In genomic region chr4:45083487-45083886, GRCm38 (mm10) we compare ENCODE assay signal across 7 mouse cellular contexts. TPM values are rescaled to one million over a fixed set of nuclear protein-coding genes. Genes with fewer than 3 reads are reported as not detected.
DNase-seq lines count a peak whose midpoint lies in the region; ATAC-seq lines count a peak whose summit lies in the region.

No protein-coding gene starts in this region.

- no peak for DNase-seq in lung, postnatal 14 days
- DNase-seq in natural killer cell, adult 2 months (ENCODE audit: low spot score in 2 of 2): no peak
- DNase-seq in right cerebral cortex, postnatal 14 days: no peak

- no peak overlapping the region for H3K27ac ChIP-seq in lung, embryonic 15.5 days
- H3K27ac ChIP-seq in embryonic facial prominence, embryonic 12.5 days: no peak overlapping the region
- no peak overlapping the region for H3K27ac ChIP-seq in intestine, embryonic 16.5 days (ENCODE audit: low read length)
- peak overlapping the region; percentile 68 for H3K27ac ChIP-seq in midbrain, embryonic 16.5 days (ENCODE audit: low read length)

- H3K9ac ChIP-seq in lung, embryonic 15.5 days: peak overlapping the region; percentile 81
- H3K9ac ChIP-seq in embryonic facial prominence, embryonic 12.5 days: peak overlapping the region; percentile 91; the same call in 1 of the 2 replicates
- H3K9ac ChIP-seq in intestine, embryonic 16.5 days (ENCODE audit: low read depth, low read length): peak overlapping the region; percentile 94
- peak overlapping the region; percentile 87 for H3K9ac ChIP-seq in midbrain, embryonic 16.5 days (ENCODE audit: low read depth, low read length)

- peak overlapping the region; percentile 89 for H3K4me3 ChIP-seq in lung, embryonic 15.5 days
- peak overlapping the region; percentile 87 for H3K4me3 ChIP-seq in embryonic facial prominence, embryonic 12.5 days
- H3K4me3 ChIP-seq in intestine, embryonic 16.5 days (ENCODE audit: low read length): peak overlapping the region; percentile 89
- H3K4me3 ChIP-seq in midbrain, embryonic 16.5 days (ENCODE audit: low read depth, low read length): peak overlapping the region; percentile 78

- WGBS in lung, embryonic 15.5 days: 2% methylated on average over 8 of the region's 8 CpGs
- 2% methylated on average over 8 of the region's 8 CpGs for WGBS in embryonic facial prominence, embryonic 12.5 days
- WGBS in intestine, embryonic 16.5 days: 6% methylated on average over 8 of the region's 8 CpGs
- 0% methylated on average over 8 of the region's 8 CpGs for WGBS in midbrain, embryonic 16.5 days

- ATAC-seq in lung, embryonic 15.5 days (ENCODE audit: borderline replicate concordance, extremely low read depth, low FRiP score, low TSS enrichment): no peak
- no peak for ATAC-seq in embryonic facial prominence, embryonic 12.5 days (ENCODE audit: insufficient number of reproducible peaks, insufficient read depth, low FRiP score, low TSS enrichment)
- ATAC-seq in intestine, embryonic 16.5 days: no peak
- no peak for ATAC-seq in midbrain, embryonic 16.5 days

- no peaks in the 10 kb centered on the region for H3K27me3 ChIP-seq in lung, embryonic 15.5 days
- H3K27me3 ChIP-seq in embryonic facial prominence, embryonic 12.5 days: no peaks in the 10 kb centered on the region
- no peaks in the 10 kb centered on the region for H3K27me3 ChIP-seq in intestine, embryonic 16.5 days (replicated peaks; ENCODE audit: control insufficient read depth, insufficient read depth, low read length)
- no peaks in the 10 kb centered on the region for H3K27me3 ChIP-seq in midbrain, embryonic 16.5 days (ENCODE audit: control insufficient read depth, insufficient read depth, low read depth, low read length)

- H3K36me3 ChIP-seq in lung, embryonic 15.5 days: no peaks in the 10 kb centered on the region
- H3K36me3 ChIP-seq in embryonic facial prominence, embryonic 12.5 days: peaks cover 5% of the 10 kb centered on the region; the same call in 1 of the 2 replicates
- no peaks in the 10 kb centered on the region for H3K36me3 ChIP-seq in intestine, embryonic 16.5 days (ENCODE audit: control insufficient read depth, insufficient read depth, low read length)
- no peaks in the 10 kb centered on the region for H3K36me3 ChIP-seq in midbrain, embryonic 16.5 days (ENCODE audit: control insufficient read depth, insufficient read depth, low read length)

- no peaks in the 10 kb centered on the region for H3K9me3 ChIP-seq in lung, embryonic 15.5 days
- no peaks in the 10 kb centered on the region for H3K9me3 ChIP-seq in embryonic facial prominence, embryonic 12.5 days
- no peaks in the 10 kb centered on the region for H3K9me3 ChIP-seq in intestine, embryonic 16.5 days (ENCODE audit: control insufficient read depth, low read length)
- no peaks in the 10 kb centered on the region for H3K9me3 ChIP-seq in midbrain, embryonic 16.5 days (replicated peaks; ENCODE audit: control insufficient read depth, low read length, poor library complexity, severe bottlenecking)

- H3K4me2 ChIP-seq in lung, embryonic 15.5 days: peak overlapping the region; percentile 87
- H3K4me2 ChIP-seq in embryonic facial prominence, embryonic 12.5 days (replicated peaks): peak overlapping the region; percentile 57
- peak overlapping the region; percentile 92 for H3K4me2 ChIP-seq in intestine, embryonic 16.5 days (ENCODE audit: low read depth, low read length)
- H3K4me2 ChIP-seq in midbrain, embryonic 16.5 days (ENCODE audit: low read length): peak overlapping the region; percentile 76

- H3K4me1 ChIP-seq in lung, embryonic 15.5 days: peaks cover 18% of the 10 kb centered on the region
- H3K4me1 ChIP-seq in embryonic facial prominence, embryonic 12.5 days: peaks cover 16% of the 10 kb centered on the region
- peaks cover 11% of the 10 kb centered on the region for H3K4me1 ChIP-seq in intestine, embryonic 16.5 days (ENCODE audit: control insufficient read depth, insufficient read depth, low read length)
- H3K4me1 ChIP-seq in midbrain, embryonic 16.5 days (ENCODE audit: control insufficient read depth, insufficient read depth, low read length): peaks cover 12% of the 10 kb centered on the region

RNA-seq across cellular contexts. Expression of gene Fbxo10, which starts 0.9 kb away (rescaled TPM):
- 12.5 and 13.9 TPM in 2 replicates for polyA plus RNA-seq in lung, embryonic 15.5 days (2015; fragmentation: Nextera tagmentation; extraction: Ambion mirVana)
- polyA plus RNA-seq in embryonic facial prominence, embryonic 12.5 days (2016; fragmentation: Nextera tagmentation; extraction: Ambion mirVana): 18.5 and 20.4 TPM in 2 replicates
- 7.9 and 8.2 TPM in 2 replicates for polyA plus RNA-seq in intestine, embryonic 16.5 days (2015; fragmentation: Nextera tagmentation; extraction: Ambion mirVana)
- 18.0 and 21.1 TPM in 2 replicates for polyA plus RNA-seq in midbrain, embryonic 16.5 days (2015; fragmentation: Nextera tagmentation; extraction: Ambion mirVana)

RNA-seq across cellular contexts. Expression of gene Tomm5, which starts 24.4 kb away (rescaled TPM):
- 183 and 189 TPM in 2 replicates for polyA plus RNA-seq in lung, embryonic 15.5 days (2015; fragmentation: Nextera tagmentation; extraction: Ambion mirVana)
- 195 and 207 TPM in 2 replicates for polyA plus RNA-seq in embryonic facial prominence, embryonic 12.5 days (2016; fragmentation: Nextera tagmentation; extraction: Ambion mirVana)
- polyA plus RNA-seq in intestine, embryonic 16.5 days (2015; fragmentation: Nextera tagmentation; extraction: Ambion mirVana): 367 and 411 TPM in 2 replicates
- polyA plus RNA-seq in midbrain, embryonic 16.5 days (2015; fragmentation: Nextera tagmentation; extraction: Ambion mirVana): 139 and 150 TPM in 2 replicates
